Mouse (Mus musculus) bone marrow, adult 2 months (tissue): ENCODE results near the gene Erc2. TPM values are rescaled to one million over a fixed set of nuclear protein-coding genes. Genes with fewer than 3 reads are reported as not detected.

ENCODE experiments used
- H3K27ac ChIP-seq: fragments of 200-500 bp; 2 replicates; pipeline ENCODE4 v1.5.1; 2012; ENCODE audit warnings: low read depth, mild to moderate bottlenecking, control low read depth, inconsistent platforms, low read length; ENCODE audit not compliant: control insufficient read depth, poor library complexity, insufficient read depth
- H3K4me1 ChIP-seq: fragments of 200-500 bp; 2 replicates; pipeline ENCODE4 v1.6.1; 2011; ENCODE audit warnings: low read length; ENCODE audit not compliant: control insufficient read depth, insufficient read depth
- H3K4me3 ChIP-seq: fragments of 200-500 bp; replicated peaks from 2 replicates; pipeline ENCODE3; 2011; ENCODE audit warnings: mild to moderate bottlenecking, low read depth, low read length, control low read depth; ENCODE audit not compliant: control insufficient read depth
- CTCF ChIP-seq: fragments of 200-500 bp; IDR thresholded peaks from 2 replicates; pipeline ENCODE4 v1.5.1; 2011; ENCODE audit warnings: low read length, control low read depth; ENCODE audit not compliant: control insufficient read depth, insufficient read depth
- POLR2A ChIP-seq: fragments of 200-500 bp; IDR thresholded peaks from 2 replicates; pipeline ENCODE4 v1.6.1; 2011; ENCODE audit warnings: low read depth, mild to moderate bottlenecking, control low read depth, low read length, borderline replicate concordance; ENCODE audit not compliant: control insufficient read depth
- WGBS: fragments of 180-500 bp; shearing (Covaris S2); methylation state at CpG from one replicate; pipeline ENCODE4 v1.1.7; 2018; 5-methylcytosine and 5-hydroxymethylcytosine counted together
- polyA plus RNA-seq: library from polyadenylated mRNA; stranded (reverse); fragments of >200 nt; gene quantifications from 2 replicates; pipeline ENCODE4 v1.2.4, GENCODE M21; 2011; ENCODE audit warnings: low replicate concordance; ENCODE audit not compliant: missing spikeins, insufficient read depth, insufficient read length

The Erc2 gene
- polyA plus RNA-seq, 1 experiment = not detected

DNA sequence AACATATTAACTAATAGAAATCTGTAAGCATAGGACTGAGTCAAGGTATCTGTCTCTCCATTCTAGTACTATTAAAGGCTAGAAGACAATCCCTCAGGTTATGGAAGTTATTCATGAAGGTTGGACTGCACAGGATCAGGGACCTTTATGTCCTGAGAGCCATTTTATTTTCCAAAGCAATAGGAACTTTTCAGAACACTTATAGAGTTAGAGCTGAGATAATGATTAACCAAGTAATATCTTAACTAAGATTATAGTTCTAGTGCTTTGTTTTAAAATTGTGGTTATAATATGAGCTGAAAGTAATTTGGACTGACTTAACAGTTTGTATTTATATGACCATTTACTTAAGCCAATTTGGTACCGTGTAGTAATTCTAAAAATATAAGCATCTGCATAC is 217.9 kb downstream of the Erc2 start:
- no peak overlapping the region for H3K27ac ChIP-seq
- H3K4me3 ChIP-seq = no peak overlapping the region
- H3K4me1 ChIP-seq = no peaks in the 10 kb centered on the region
- WGBS = 80% methylated on average over 1 of the region's 1 CpGs
- TF ChIP-seq CTCF (no peak), POLR2A (no peak)

DNA sequence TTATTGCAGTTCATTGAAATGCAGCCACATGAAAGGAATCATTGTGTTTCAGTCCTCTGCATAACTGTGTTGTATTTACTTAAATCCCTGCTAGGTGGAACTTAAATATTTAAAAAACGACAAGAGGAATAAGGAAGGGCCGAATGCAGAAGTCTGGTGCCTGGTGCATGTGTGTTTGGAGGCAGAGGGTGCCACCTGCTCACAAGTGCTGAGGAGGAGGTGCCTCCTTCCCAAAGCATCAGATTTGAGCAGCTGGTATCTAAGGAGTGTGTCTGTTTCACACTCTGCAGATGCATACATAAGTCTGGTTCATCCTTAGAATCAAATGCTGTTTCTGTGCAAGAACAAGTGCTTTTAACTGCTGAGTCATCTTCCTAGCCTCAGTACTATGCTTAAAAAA is 224.6 kb downstream of the Erc2 start:
- H3K4me1 ChIP-seq = no peaks in the 10 kb centered on the region
- 26% methylated on average over 2 of the region's 2 CpGs for WGBS
- no peak overlapping the region for H3K27ac ChIP-seq
- TF ChIP-seq POLR2A = no peak
- no peak for TF ChIP-seq CTCF
- no peak overlapping the region for H3K4me3 ChIP-seq

DNA sequence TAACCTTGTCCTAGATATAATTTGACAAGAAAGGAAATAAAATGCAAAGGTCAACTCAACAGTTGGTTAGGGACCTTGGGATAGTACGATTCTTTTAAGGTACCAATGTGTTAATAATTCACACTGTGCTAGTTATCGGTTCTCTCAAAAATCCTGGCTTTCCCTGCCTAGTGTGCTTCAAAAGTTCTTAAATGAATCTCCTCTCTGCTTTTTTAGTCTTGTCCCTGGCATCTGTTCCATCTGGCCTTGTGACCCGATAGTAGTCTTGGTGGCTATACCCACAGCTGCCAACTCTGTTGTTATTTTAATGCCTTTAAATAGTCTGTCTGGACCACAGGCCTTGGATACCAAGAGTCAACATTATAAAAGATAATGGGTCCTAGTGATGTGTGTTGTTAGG is 225.1 kb downstream of the Erc2 start:
- TF ChIP-seq CTCF (no peak), POLR2A (no peak)
- H3K4me1 ChIP-seq = no peaks in the 10 kb centered on the region
- no peak overlapping the region for H3K27ac ChIP-seq
- no peak overlapping the region for H3K4me3 ChIP-seq
- 75% methylated on average over 3 of the region's 3 CpGs for WGBS

DNA sequence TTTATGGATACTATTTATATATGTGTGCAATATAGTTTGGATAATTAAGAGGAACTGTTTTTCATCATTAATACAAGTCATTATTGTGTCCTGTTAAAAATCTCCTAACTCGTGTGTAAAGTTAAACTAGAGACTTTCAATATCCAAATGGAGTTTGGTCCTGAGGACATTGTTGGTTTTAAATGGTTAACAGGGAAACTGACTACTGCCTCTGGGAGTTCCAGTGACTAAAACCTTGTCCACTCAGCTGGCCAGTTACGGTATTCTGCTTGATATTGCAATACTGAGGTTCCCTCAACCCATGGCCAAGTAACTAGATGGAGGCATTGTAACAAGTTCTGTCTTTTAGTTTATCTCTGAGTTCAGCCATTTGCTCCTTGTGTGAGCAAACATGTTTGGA is 229.0 kb downstream of the Erc2 start:
- 78% methylated on average over 2 of the region's 2 CpGs for WGBS

DNA sequence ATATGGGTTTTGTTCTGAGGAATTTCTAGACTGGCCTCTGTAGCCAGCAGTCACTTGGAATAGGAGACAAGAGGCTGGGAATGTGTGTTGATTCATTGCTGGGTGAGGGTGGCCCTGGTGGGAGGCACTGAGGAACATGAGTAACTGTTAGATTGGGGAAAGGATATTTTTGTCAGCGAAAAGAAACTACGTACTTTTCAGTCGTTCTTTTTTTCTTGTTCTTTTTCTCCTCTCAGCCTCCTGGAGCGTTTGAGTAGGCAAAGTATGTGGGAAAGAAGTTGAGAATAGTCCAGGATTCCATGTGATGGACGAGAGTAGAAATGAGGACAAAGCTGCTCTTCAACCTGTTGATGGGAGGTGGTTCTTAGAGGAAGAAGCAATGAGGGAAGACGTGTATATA is 230.4 kb downstream of the Erc2 start:
- H3K4me1 ChIP-seq = peaks cover 4% of the 10 kb centered on the region; the same call in 1 of the 2 replicates
- no peak overlapping the region for H3K27ac ChIP-seq
- no peak overlapping the region for H3K4me3 ChIP-seq
- TF ChIP-seq POLR2A = no peak
- TF ChIP-seq CTCF = no peak
- WGBS = 81% methylated on average over 6 of the region's 6 CpGs

More for the DNA sequence above, 229.0 kb downstream of the Erc2 start:
- Histone ChIP-seq H3K4me3 (no peak overlapping the region), H3K27ac (no peak overlapping the region), H3K4me1 (peaks cover 1% of the 10 kb centered on the region; the same call in 1 of the 2 replicates)
- no peak for TF ChIP-seq CTCF
- TF ChIP-seq POLR2A = no peak

DNA sequence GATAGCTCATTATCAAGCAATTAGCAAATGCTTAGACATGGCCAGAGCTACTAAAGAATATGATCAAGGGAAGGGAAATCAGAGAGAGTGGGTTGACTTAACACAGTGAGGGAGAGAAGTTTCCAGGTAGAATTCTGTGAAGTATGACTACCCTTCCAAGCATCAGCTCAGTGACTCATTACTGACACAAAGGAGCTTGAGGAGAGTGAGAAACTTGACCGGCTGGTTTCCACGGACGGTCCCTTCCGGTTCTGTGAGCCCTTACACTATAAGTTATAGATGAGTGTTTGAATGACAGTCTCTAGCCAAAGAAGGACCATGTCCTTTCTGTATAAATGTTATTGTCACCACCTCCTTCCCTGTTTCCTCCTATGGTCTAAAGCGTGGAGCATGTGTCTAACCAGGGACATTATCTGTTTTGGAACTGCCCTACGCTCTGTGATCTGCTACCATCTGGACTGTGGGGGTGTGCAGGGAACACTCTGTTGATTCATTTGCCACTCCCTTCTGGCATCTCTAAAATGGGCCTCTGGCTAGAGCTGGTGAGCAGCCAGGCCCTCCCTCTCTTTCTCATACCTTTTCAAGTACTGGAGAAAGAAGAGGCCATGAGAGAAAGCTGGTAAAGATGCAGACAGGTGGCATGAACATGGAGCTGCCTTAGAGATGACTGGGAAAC is 238.3 kb downstream of the Erc2 start:
- no peak overlapping the region for H3K27ac ChIP-seq
- no peak overlapping the region for H3K4me3 ChIP-seq
- WGBS = 84% methylated on average over 6 of the region's 6 CpGs
- TF ChIP-seq CTCF = no peak
- no peak for TF ChIP-seq POLR2A
- peaks cover 4% of the 10 kb centered on the region; the same call in 1 of the 2 replicates for H3K4me1 ChIP-seq

DNA sequence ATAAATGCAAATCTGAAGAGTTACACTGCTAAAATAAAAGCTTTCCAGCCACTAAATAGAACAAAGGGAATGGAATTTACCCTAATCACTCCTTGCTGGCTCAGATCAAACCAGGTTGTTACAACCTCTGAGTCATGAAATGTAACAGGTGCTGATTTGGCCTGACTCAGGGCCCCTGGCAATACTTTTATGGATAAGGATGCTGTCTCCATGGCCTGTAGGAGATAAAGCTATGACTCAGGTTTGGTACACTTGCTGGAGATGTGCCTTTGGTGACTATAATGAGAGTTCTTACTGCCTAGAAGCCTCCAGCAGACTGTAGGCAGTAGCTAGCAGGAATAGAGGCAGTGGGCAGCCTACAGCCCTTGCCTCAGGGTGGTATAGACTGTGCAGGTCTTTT is 240.1 kb downstream of the Erc2 start:
- Histone ChIP-seq H3K27ac (no peak overlapping the region), H3K4me1 (peaks cover under 1% of the 10 kb centered on the region; the same call in 1 of the 2 replicates), H3K4me3 (no peak overlapping the region)
- TF ChIP-seq CTCF = no peak
- no peak for TF ChIP-seq POLR2A

- H3K27ac ChIP-seq = no peak overlapping the region
- TF ChIP-seq CTCF (no peak), POLR2A (no peak)
These were observed 245.2 kb downstream of the Erc2 start for GRCm38 (mm10) chr14:27867386-27867785.

DNA sequence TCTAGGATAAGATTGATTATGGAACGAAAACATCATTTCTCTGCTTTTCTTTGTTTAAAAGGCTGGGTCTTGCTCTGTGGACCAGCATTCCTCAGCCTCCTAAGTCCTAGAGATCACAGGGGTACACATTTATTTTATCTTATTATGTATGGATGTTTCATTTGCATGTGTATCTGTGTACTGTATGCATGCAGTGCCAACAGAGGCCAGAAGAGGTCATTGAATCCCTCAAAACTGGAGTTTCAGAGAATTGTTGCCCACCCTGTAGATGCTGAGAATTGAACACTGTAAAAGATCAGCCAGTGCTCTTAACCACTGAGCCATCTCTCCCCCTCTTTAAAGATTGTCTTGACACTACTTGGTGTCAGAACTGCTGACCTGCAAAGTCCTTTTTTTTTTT is 251.4 kb downstream of the Erc2 start:
- H3K4me1 ChIP-seq = no peaks in the 10 kb centered on the region; the same call in 1 of the 2 replicates
- H3K4me3 ChIP-seq = no peak overlapping the region
- TF ChIP-seq POLR2A = no peak
- WGBS = 83% methylated on average over 1 of the region's 1 CpGs
- no peak overlapping the region for H3K27ac ChIP-seq

More at GRCm38 (mm10) chr14:27867386-27867785, 245.2 kb downstream of the Erc2 start:
- no peak overlapping the region for H3K4me3 ChIP-seq
- no peaks in the 10 kb centered on the region for H3K4me1 ChIP-seq
